Mouse (Mus musculus): ENCODE measurements around the gene Gm16485. TPM values are rescaled to one million over a fixed set of nuclear protein-coding genes. Genes with fewer than 3 reads are reported as not detected.

The Gm16485 gene
- total RNA-seq (2015; ENCODE audit: low replicate concordance) (not detected in 2 replicates), total RNA-seq (2017; ENCODE audit: low replicate concordance) (not detected in 2 replicates)

GRCm38 (mm10) chr9:8971491-8971890 lies at the start of gene Gm16485:
Gene Gm16485 (plus strand): TSS chr9:8971791.
- no peak for ATAC-seq (replicated peaks; ENCODE audit: low FRiP score, poor library complexity, severe bottlenecking)

- ATAC-seq (replicated peaks; ENCODE audit: low FRiP score, poor library complexity, severe bottlenecking): no peak
These were observed 44.0 kb upstream of the Gm16485 start for GRCm38 (mm10) chr9:8927561-8927960.

GRCm38 (mm10) chr9:8937753-8938152 lies 33.8 kb upstream of the Gm16485 start:
- no peak for ATAC-seq (replicated peaks; ENCODE audit: low FRiP score, poor library complexity, severe bottlenecking)

GRCm38 (mm10) chr9:8953306-8953705 lies 18.3 kb upstream of the Gm16485 start:
- no peak for ATAC-seq (replicated peaks; ENCODE audit: low FRiP score, poor library complexity, severe bottlenecking)

- ATAC-seq (replicated peaks; ENCODE audit: low FRiP score, poor library complexity, severe bottlenecking): no peak
These were observed 7.0 kb upstream of the Gm16485 start for GRCm38 (mm10) chr9:8964512-8965133.

- no peak for ATAC-seq (replicated peaks; ENCODE audit: low FRiP score, poor library complexity, severe bottlenecking)
These were observed 1.4 kb upstream of the Gm16485 start for GRCm38 (mm10) chr9:8970240-8970639.

- ATAC-seq (replicated peaks; ENCODE audit: low FRiP score, poor library complexity, severe bottlenecking): no peak
These were observed 6.2 kb downstream of the Gm16485 start for GRCm38 (mm10) chr9:8977775-8978174.

- no peak for ATAC-seq (replicated peaks; ENCODE audit: low FRiP score, poor library complexity, severe bottlenecking)
These were observed 10.7 kb downstream of the Gm16485 start for GRCm38 (mm10) chr9:8982315-8982714.

GRCm38 (mm10) chr9:8996494-8996893 lies 24.9 kb downstream of the Gm16485 start:
- no peak for ATAC-seq (replicated peaks; ENCODE audit: low FRiP score, poor library complexity, severe bottlenecking)

GRCm38 (mm10) chr9:9001170-9001569 lies 29.6 kb downstream of the Gm16485 start:
- ATAC-seq (replicated peaks; ENCODE audit: low FRiP score, poor library complexity, severe bottlenecking): no peak

- ATAC-seq (replicated peaks; ENCODE audit: low FRiP score, poor library complexity, severe bottlenecking): no peak
These were observed 43.5 kb downstream of the Gm16485 start for GRCm38 (mm10) chr9:9015108-9015507.

Other genes with a start within 250 kb of the Gm16485 start
- gene Pgr, start 72.0 kb upstream of the Gm16485 start, total RNA-seq (2015; ENCODE audit: low replicate concordance): not detected in 2 replicates
- not detected in 2 replicates for gene Pgr, start 72.0 kb upstream of the Gm16485 start, total RNA-seq (2017; ENCODE audit: low replicate concordance)

Data from erythroid progenitor cell, adult 5-6 weeks (primary cell).